Mouse (Mus musculus) adrenal gland, postnatal 4 days (tissue): Measurements from ENCODE around the gene Pcgf1. TPM values are rescaled to one million over a fixed set of nuclear protein-coding genes. Genes with fewer than 3 reads are reported as not detected.
A peak's percentile ranks its signal among the peaks of the same experiment; 100 is the strongest.

Source experiments
- DNase-seq, 2 experiments: peaks; one replicate each; pipeline ENCODE4 v3.0.0; 2021 to 2022; ENCODE audit warnings: low spot score in 2 of 2, mixed read lengths in 2 of 2
- total RNA-seq, 2 experiments: library from RNA; stranded (reverse); gene quantifications; 2 replicates each; pipeline ENCODE4 v1.2.3; 2021

Gene Pcgf1
- total RNA-seq, 2 experiments from 2014 or later: 69.2 to 79.1 TPM

DNA sequence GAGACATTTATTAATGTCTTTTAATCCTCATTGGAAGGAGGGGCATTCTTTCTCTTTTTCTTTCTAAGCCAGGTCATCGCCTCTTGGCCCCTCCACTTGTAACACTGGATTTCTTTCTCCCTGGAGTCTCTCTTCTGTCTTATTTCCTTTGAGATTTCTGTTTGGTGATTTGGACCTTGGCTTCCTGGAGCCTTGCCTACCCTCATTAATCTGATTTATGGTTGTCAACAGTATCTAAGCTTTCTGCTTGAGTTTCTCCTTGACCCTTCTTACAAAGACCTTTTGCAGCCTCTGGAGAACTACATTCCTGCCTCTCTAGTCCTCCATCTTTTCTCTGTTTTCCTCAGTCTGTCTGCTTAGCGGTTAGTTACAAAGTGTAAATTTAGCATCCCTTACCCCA, 20.7 kb downstream of the Pcgf1 start:
- DNase-seq: no peak

GRCm38 (mm10) chr6:83101316-83101687, 23.6 kb downstream of the Pcgf1 start, which contains the start of the genes Ccdc142 and Gm42688:
Gene Ccdc142, plus strand, starts transcription at chr6:83101601.
Gene Gm42688, plus strand, starts transcription at chr6:83101617.
- DNase-seq: peak; percentile 56 to 81

GRCm38 (mm10) chr6:83101688-83102556, 24.3 kb downstream of the Pcgf1 start:
- DNase-seq: no peak

GRCm38 (mm10) chr6:83103130-83103650, 25.5 kb downstream of the Pcgf1 start:
- DNase-seq: no peak

DNA sequence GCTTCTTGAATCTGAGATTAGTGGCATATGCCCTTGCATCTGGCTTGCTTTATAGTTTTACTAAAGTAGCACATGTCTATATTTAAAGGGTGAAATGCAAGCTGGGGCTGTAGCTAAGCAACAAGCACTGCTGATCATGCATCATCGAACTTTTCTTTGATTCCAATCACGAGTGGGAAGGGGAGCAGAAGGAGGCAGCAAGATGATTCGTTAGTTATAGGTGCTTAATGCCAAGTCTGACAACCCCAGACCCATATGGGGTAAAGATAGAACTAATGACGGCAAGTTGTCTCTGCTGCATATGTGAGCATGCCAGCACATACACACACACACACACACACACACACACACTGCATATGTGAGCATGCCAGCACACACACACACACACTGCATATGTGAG, 26.5 kb downstream of the Pcgf1 start:
- no peak for DNase-seq

DNA sequence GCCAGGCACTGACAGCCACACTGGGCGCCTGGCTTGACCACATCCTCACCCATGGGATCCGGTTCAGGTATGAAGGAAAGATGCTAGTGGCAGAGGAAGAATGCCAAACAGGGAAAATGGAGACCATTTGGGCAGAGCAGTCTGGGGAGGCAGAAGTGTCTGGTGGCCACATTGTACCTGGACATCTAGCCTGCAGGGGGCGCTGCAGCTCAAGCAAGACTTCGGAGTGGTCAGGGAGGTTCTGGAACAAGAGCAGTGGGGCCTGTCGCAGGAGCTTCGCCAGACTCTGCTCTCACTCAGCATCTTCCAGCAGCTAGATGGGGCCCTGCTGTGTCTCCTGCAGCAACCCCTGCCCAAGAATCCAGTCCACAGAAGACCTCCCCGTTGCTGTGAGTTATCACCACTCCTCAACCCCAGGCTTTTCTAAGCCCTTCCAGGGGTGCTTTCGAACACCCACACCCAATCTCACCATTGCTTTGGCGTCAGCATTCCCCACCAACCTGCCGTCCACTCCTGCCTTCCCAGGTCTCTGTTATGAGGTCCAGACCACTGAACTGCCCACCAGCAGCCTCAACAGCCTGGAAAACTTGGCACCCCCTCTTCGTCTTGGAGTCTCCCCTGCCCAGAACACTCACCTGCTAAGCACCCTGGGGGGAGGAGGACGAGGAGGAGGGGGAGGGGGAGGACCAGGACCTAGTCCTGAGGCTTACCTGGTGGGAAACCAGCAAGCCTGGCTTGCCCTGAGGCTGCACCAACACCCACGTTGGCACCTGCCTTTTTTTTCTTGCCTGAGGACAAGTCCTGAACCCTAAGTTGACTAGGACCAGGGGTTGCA, 30.1 kb downstream of the Pcgf1 start:
- peak; percentile 66 to 81 for DNase-seq

- DNase-seq: peak; percentile 66 to 73
These were observed 31.3 kb downstream of the Pcgf1 start, which contains the start of gene Mrpl53 for GRCm38 (mm10) chr6:83108762-83109668. Gene Mrpl53, plus strand, starts transcription at chr6:83109040.

DNA sequence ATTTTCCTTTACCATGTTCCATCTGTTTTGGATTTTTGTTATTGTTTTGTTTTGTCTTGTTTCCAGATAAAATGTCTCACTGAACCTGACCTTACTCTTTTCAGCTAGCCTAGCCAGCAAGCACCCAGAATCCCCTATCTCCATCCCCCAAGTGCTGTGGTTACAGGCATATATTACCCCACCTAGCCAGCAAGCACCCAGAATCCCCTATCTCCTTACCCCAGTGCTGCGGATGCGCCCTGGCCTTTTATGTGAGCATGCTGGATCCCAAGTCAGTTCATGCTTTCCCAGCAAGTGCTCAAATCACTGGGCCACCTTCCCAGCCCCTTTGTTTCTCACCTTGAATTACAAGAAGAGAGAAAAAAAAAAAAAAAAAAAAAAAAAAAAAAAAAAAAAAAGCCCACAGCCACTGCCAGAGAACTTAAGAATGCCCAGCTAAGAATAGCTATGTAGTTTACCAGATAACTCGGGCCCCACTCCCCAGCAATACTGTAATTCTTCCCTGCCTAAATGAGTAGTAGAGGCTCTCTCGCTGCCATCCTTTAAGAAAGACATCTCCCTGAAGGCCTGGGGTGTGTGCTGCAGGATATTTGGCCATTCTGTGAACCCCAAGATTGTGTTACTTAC, 34.0 kb downstream of the Pcgf1 start:
- no peak for DNase-seq

GRCm38 (mm10) chr6:83115011-83115671, 37.5 kb downstream of the Pcgf1 start, which contains the start of gene Mogs:
Gene Mogs, plus strand, starts transcription at chr6:83115496.
- peak; percentile 89 to 93 for DNase-seq

GRCm38 (mm10) chr6:83115682-83116372, 38.2 kb downstream of the Pcgf1 start:
- no peak for DNase-seq

DNA sequence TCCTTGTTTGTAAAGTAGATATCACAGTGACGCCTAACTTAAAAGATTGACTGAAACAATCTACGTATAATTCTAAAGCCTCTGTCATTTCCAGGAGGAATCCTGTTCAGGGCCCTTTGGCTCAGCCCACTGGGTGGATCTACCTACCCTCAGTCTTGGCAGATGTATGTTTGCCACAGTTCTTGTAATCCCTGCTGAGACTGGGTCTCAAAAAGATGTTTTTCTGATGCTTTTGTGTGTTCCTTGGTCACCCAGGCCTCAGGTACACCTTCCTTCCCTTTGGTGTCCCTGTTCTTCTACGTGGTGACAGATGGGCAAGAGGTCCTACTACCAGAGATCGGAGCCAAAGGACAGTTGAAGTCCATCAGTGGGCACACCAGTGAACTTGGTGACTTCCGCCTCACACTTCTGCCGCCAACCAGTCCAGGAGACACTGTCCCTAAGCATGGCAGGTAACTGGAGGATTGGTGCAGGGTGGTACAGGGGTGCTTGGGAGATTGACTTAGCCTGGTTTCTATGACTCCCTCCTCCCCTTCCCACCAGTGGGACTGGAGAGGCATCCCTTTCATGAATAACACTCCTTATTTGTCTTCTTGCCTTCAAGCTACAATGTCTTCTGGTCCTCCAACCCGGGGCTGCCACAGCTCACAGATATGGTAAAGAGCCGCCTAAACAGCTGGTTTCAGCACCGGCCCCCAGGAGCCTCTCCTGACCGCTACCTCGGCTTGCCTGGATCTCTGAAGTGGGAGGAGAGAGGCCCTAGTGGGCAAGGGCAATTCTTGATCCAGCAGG, 38.9 kb downstream of the Pcgf1 start:
- DNase-seq: no peak

DNA sequence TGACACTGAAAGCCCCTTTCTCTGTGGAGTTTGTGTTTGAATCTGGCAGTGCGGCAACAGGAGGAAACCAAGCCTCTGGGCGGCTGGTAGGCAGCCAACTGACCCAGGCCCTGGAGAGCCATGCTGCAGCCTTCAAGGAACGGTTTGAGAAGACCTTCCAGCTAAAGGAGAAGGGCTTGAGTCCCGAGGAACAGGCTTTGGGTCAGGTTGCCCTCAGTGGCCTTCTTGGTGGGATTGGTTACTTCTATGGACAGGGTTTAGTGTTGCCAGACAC, 39.4 kb downstream of the Pcgf1 start:
- DNase-seq: no peak

DNA sequence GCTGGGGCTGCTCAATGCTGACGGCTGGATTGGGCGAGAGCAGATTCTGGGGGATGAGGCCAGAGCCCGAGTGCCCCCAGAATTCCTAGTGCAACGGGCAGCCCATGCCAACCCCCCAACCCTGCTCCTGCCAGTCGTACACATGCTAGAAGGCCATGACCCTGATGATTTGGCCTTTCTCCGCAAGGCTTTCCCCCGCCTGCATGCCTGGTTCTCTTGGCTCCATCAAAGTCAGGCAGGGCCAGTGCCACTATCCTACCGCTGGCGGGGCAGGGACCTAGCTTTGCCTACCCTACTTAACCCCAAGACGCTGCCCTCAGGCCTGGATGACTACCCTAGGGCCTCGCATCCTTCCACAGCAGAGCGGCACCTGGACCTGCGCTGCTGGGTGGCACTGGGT, 39.9 kb downstream of the Pcgf1 start:
- DNase-seq: no peak

DNA sequence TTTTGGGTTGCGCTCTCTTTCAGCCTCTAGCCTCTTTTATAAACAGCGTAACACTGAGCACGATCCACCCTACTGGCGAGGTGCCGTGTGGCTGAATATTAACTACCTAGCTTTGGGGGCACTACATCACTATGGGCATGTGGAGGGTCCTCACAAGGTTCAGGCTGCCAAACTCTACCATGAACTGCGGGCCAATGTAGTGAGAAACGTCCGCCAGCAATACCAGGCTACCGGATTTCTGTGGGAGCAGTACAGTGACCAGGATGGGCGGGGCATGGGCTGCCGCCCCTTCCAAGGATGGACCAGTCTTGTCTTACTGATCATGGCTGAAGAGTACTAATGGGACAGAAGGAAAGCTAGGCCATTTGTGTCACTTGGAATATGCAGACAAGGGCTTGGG, 40.7 kb downstream of the Pcgf1 start:
- DNase-seq: no peak

DNA sequence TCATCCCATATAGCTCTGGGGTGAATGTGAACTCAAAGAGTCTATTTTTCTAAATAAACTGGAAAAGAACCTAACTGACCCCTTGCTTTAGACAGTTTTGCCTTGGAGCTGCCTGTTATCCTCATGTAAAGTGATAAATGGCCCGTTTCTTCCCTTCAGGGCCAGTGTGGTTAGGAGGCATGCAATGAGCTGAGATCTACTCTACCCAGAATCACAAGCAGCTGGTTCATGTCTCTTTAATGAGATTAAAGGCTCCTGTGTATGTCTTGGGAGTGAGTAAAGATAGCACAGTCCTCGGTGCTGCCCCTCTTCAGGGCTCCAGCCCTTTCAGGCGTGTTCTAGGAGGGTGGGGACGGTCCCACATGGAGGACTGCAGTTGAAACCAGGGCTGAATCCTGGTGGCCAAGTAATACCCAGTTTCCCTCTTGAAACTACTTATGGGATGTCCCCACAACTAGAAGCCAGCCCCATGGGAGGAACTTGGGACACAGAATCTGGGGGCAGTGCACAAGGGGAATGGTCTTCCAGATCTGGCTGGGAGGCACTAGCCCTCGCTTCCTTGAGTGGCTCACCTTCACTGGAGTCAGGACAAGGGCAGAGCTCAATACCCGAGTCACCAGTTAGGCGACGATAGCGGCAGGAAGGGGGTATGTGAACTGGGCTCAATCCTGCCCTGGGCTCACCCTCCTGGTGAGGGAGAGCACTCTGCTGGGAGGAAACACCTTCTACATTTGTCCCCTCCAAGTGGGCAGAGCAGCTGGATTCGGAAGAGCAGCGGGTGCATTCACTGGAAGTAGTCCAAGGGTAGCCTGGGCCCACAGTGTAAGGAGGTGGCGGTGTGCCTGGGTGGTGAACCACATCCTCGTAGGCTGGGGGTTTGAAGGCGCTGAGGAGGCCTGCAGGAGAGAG, 41.4 kb downstream of the Pcgf1 start:
- no peak for DNase-seq

GRCm38 (mm10) chr6:83119734-83120051, 42.0 kb downstream of the Pcgf1 start:
- DNase-seq: no peak
